ENCODE assay signal across 11 mouse cellular contexts in the genomic region with DNA sequence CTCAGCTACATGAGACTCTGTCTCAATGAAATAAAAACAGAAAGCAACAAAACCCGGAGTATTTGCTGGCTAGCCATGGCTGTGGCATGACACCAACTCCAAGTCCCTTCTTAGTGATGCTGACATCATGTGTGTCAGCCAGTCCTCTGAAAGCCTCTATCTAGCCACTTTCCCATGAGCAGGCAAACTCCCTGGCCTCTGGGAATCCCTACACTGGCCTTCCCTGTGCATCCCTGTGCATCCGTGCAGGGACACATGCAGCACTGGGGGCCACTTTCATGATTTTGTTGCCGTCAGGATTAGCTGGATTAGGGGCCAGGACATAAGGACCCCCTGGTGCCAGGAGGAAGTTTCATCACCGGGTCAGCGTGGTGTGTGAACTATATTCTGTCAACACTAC. TPM values are rescaled to one million over a fixed set of nuclear protein-coding genes. Genes with fewer than 3 reads are reported as not detected.
DNase-seq lines count a peak whose midpoint lies in the region; ATAC-seq lines count a peak whose summit lies in the region.
"Had no signal": no experiment of that assay in that cellular context is flagged by ENCODE, and none has a peak within 500 bp of the region (broad histone marks: within the 10 kb centered on the region; RNA-seq: fewer than 3 reads in every experiment).

No protein-coding gene starts in this region.

- no peak for DNase-seq in lung, postnatal 14 days
- peak; percentile 64 to 66 for DNase-seq in cerebellum, postnatal 25 days
- DNase-seq in urinary bladder, postnatal 4 days (ENCODE audit: low spot score in 2 of 2): no peak
- no peak for DNase-seq in c-Kit-positive CD71-positive TER-119-positive erythroid progenitor cells, embryonic 14.5 days (ENCODE audit: low spot score)
- DNase-seq in thymus, postnatal 4 days: no peak
- DNase-seq: kidney, postnatal 25 days had no signal

- peaks cover 92% of the 10 kb centered on the region for H3K4me1 ChIP-seq in lung, embryonic 16.5 days (replicated peaks; ENCODE audit: control insufficient read depth, insufficient read depth, low read length)
- H3K4me1 ChIP-seq in hindbrain, embryonic 13.5 days (replicated peaks): peaks cover 98% of the 10 kb centered on the region
- H3K4me1 ChIP-seq in neural tube, embryonic 14.5 days (ENCODE audit: control insufficient read depth, insufficient read depth, low read length): peaks cover 58% of the 10 kb centered on the region

- no peak for ATAC-seq in lung, embryonic 16.5 days (ENCODE audit: low read depth)
- no peak for ATAC-seq in hindbrain, embryonic 13.5 days (ENCODE audit: low FRiP score)
- no peak for ATAC-seq in neural tube, embryonic 14.5 days (ENCODE audit: low read depth)
- ATAC-seq: activated CD4-positive, CD25-positive, alpha-beta regulatory T cell, adult 4 months had no signal

- no peaks in the 10 kb centered on the region for H3K36me3 ChIP-seq in lung, embryonic 16.5 days (ENCODE audit: control insufficient read depth, insufficient read depth, low read length)
- H3K36me3 ChIP-seq in hindbrain, embryonic 13.5 days: no peaks in the 10 kb centered on the region
- H3K36me3 ChIP-seq in neural tube, embryonic 14.5 days (ENCODE audit: control insufficient read depth, insufficient read depth, low read length): no peaks in the 10 kb centered on the region

- no peak overlapping the region for H3K4me2 ChIP-seq in lung, embryonic 16.5 days (ENCODE audit: low read depth, low read length)
- peak overlapping the region; percentile 20; the same call in 1 of the 2 replicates for H3K4me2 ChIP-seq in hindbrain, embryonic 13.5 days
- 0 out of 2 replicates have a peak overlapping the region, but pooled peaks have one; percentile 3 for H3K4me2 ChIP-seq in neural tube, embryonic 14.5 days (ENCODE audit: low read depth, low read length)
- H3K4me2 ChIP-seq: heart, embryonic 15.5 days had no signal

- H3K27me3 ChIP-seq in lung, embryonic 16.5 days (ENCODE audit: control insufficient read depth, insufficient read depth, low read depth, low read length): no peaks in the 10 kb centered on the region
- H3K27me3 ChIP-seq in hindbrain, embryonic 13.5 days: no peaks in the 10 kb centered on the region
- H3K27me3 ChIP-seq in neural tube, embryonic 14.5 days (ENCODE audit: control insufficient read depth, insufficient read depth, low read length): no peaks in the 10 kb centered on the region
- H3K27me3 ChIP-seq: heart, embryonic 15.5 days had no signal

- H3K9me3 ChIP-seq in lung, embryonic 16.5 days (ENCODE audit: control insufficient read depth, low read length): no peaks in the 10 kb centered on the region
- H3K9me3 ChIP-seq in hindbrain, embryonic 13.5 days: no peaks in the 10 kb centered on the region
- no peaks in the 10 kb centered on the region for H3K9me3 ChIP-seq in neural tube, embryonic 14.5 days (ENCODE audit: control insufficient read depth, low read length)
- H3K9me3 ChIP-seq: heart, embryonic 15.5 days had no signal

- peak overlapping the region; percentile 12; the same call in 1 of the 2 replicates for H3K27ac ChIP-seq in lung, embryonic 16.5 days (ENCODE audit: low read length)
- peak overlapping the region; percentile 85 for H3K27ac ChIP-seq in hindbrain, embryonic 13.5 days
- H3K27ac ChIP-seq in neural tube, embryonic 14.5 days (ENCODE audit: low read depth, low read length): peak overlapping the region; percentile 71
- H3K27ac ChIP-seq: heart, embryonic 15.5 days had no signal

- H3K4me3 ChIP-seq in lung, embryonic 16.5 days (ENCODE audit: low read length): no peak overlapping the region
- no peak overlapping the region for H3K4me3 ChIP-seq in hindbrain, embryonic 13.5 days
- no peak overlapping the region for H3K4me3 ChIP-seq in neural tube, embryonic 14.5 days (ENCODE audit: low read depth, low read length)
- H3K4me3 ChIP-seq: heart, embryonic 15.5 days had no signal

- 23% methylated on average over 5 of the region's 5 CpGs for WGBS in lung, embryonic 16.5 days
- 26% methylated on average over 5 of the region's 5 CpGs for WGBS in hindbrain, embryonic 13.5 days
- WGBS in neural tube, embryonic 14.5 days: 22% methylated on average over 5 of the region's 5 CpGs

- H3K9ac ChIP-seq in lung, embryonic 16.5 days (ENCODE audit: low read length): 0 out of 2 replicates have a peak overlapping the region, but pooled peaks have one; percentile 2
- H3K9ac ChIP-seq in hindbrain, embryonic 13.5 days: peak overlapping the region; percentile 20; the same call in 1 of the 2 replicates
- H3K9ac ChIP-seq in neural tube, embryonic 14.5 days (replicated peaks; ENCODE audit: low read depth, low read length): no peak overlapping the region
- H3K9ac ChIP-seq: heart, embryonic 15.5 days had no signal

RNA-seq across cellular contexts. Expression of gene Ptch1, which starts 20.0 kb away (rescaled TPM):
- 33.4 and 34.2 TPM in 2 replicates for polyA plus RNA-seq in lung, embryonic 16.5 days (2015; fragmentation: Nextera tagmentation; extraction: Ambion mirVana)
- polyA plus RNA-seq in hindbrain, embryonic 13.5 days (2015; fragmentation: Nextera tagmentation; extraction: Ambion mirVana): 18.0 and 19.2 TPM in 2 replicates
- 26.4 and 28.7 TPM in 2 replicates for polyA plus RNA-seq in neural tube, embryonic 14.5 days (2014; fragmentation: Nextera tagmentation; extraction: Ambion mirVana)

RNA-seq across cellular contexts. Expression of gene Fancc, which starts 56.4 kb away (rescaled TPM):
- 26.7 and 27.8 TPM in 2 replicates for polyA plus RNA-seq in lung, embryonic 16.5 days (2015; fragmentation: Nextera tagmentation; extraction: Ambion mirVana)
- 15.7 and 16.3 TPM in 2 replicates for polyA plus RNA-seq in hindbrain, embryonic 13.5 days (2015; fragmentation: Nextera tagmentation; extraction: Ambion mirVana)
- 14.6 and 16.1 TPM in 2 replicates for polyA plus RNA-seq in neural tube, embryonic 14.5 days (2014; fragmentation: Nextera tagmentation; extraction: Ambion mirVana)

Comparison
In these comparisons a context has a peak if more than half of its experiments do, and no peak if none do; other contexts are left out.
1. H3K27ac ChIP-seq: peak in every context shown above with its lines; median percentile 85 in hindbrain, embryonic 13.5 days; 71 in neural tube, embryonic 14.5 days; 12 in lung, embryonic 16.5 days.
2. DNase-seq: peak in cerebellum, postnatal 25 days (2 of 2); none in lung, postnatal 14 days (single experiment), urinary bladder, postnatal 4 days (0 of 2), c-Kit-positive CD71-positive TER-119-positive erythroid progenitor cells, embryonic 14.5 days (single experiment) and thymus, postnatal 4 days (single experiment).